Mouse (Mus musculus): ENCODE results near the gene Hacd4. TPM values are rescaled to one million over a fixed set of nuclear protein-coding genes. Genes with fewer than 3 reads are reported as not detected.

The Hacd4 gene
- polyA plus RNA-seq, 1 experiment from 2014 or later, result 16.7 TPM

GRCm38 (mm10) chr4:88439669-88440123 lies 968 bp upstream of the Hacd4 start:
- ATAC-seq (replicated peaks; ENCODE audit: low FRiP score, low TSS enrichment, low read depth) (no peak), DNase-seq (ENCODE audit: low spot score) (no peak)
- Histone ChIP-seq H3K27me3 (replicated peaks; ENCODE audit: control insufficient read depth, insufficient read depth, low read length) (no peaks in the 10 kb centered on the region), H3K4me3 (ENCODE audit: low read depth, low read length) (no peak overlapping the region), H3K36me3 (ENCODE audit: control insufficient read depth, insufficient read depth, low read length) (no peaks in the 10 kb centered on the region), H3K4me1 (replicated peaks; ENCODE audit: control insufficient read depth, insufficient read depth, low read length) (peaks cover 30% of the 10 kb centered on the region), H3K27ac (ENCODE audit: low read depth) (no peak overlapping the region), H3K4me2 (ENCODE audit: low read length) (no peak overlapping the region), H3K9me3 (ENCODE audit: control insufficient read depth, low read length) (no peaks in the 10 kb centered on the region), H3K9ac (ENCODE audit: low read length) (no peak overlapping the region)
- 71% methylated on average over 6 of the region's 6 CpGs for WGBS

- 10% methylated on average over 4 of the region's 4 CpGs for WGBS
- peak overlapping the region; percentile 57 for H3K9ac ChIP-seq (ENCODE audit: low read length)
- H3K4me3 ChIP-seq (ENCODE audit: low read depth, low read length), result peak overlapping the region; percentile 41
- DNase-seq (ENCODE audit: low spot score), result no peak
- H3K27me3 ChIP-seq (replicated peaks; ENCODE audit: control insufficient read depth, insufficient read depth, low read length), result no peaks in the 10 kb centered on the region
- no peaks in the 10 kb centered on the region for H3K9me3 ChIP-seq (ENCODE audit: control insufficient read depth, low read length)
- H3K36me3 ChIP-seq (ENCODE audit: control insufficient read depth, insufficient read depth, low read length), result no peaks in the 10 kb centered on the region
- H3K4me1 ChIP-seq (replicated peaks; ENCODE audit: control insufficient read depth, insufficient read depth, low read length), result peaks cover 30% of the 10 kb centered on the region
- H3K4me2 ChIP-seq (ENCODE audit: low read length), result peak overlapping the region; percentile 77
- ATAC-seq (replicated peaks; ENCODE audit: low FRiP score, low TSS enrichment, low read depth), result peak; percentile 22; the same call in 1 of the 2 replicates
- H3K27ac ChIP-seq (ENCODE audit: low read depth), result no peak overlapping the region
These were observed 232 bp upstream of the Hacd4 start for GRCm38 (mm10) chr4:88438990-88439329.

GRCm38 (mm10) chr4:88437917-88438316 lies 811 bp downstream of the Hacd4 start:
- Histone ChIP-seq H3K27me3 (replicated peaks; ENCODE audit: control insufficient read depth, insufficient read depth, low read length) (no peaks in the 10 kb centered on the region), H3K4me2 (ENCODE audit: low read length) (peak overlapping the region; percentile 77), H3K4me1 (replicated peaks; ENCODE audit: control insufficient read depth, insufficient read depth, low read length) (peaks cover 30% of the 10 kb centered on the region), H3K27ac (ENCODE audit: low read depth) (peak overlapping the region; percentile 62; the same call in 1 of the 2 replicates), H3K36me3 (ENCODE audit: control insufficient read depth, insufficient read depth, low read length) (no peaks in the 10 kb centered on the region), H3K4me3 (ENCODE audit: low read depth, low read length) (peak overlapping the region; percentile 41), H3K9me3 (ENCODE audit: control insufficient read depth, low read length) (no peaks in the 10 kb centered on the region), H3K9ac (ENCODE audit: low read length) (peak overlapping the region; percentile 57)
- WGBS, result 18% methylated on average over 2 of the region's 2 CpGs
- no peak for DNase-seq (ENCODE audit: low spot score)
- no peak for ATAC-seq (replicated peaks; ENCODE audit: low FRiP score, low TSS enrichment, low read depth)

- Histone ChIP-seq H3K4me1 (replicated peaks; ENCODE audit: control insufficient read depth, insufficient read depth, low read length) (peaks cover 30% of the 10 kb centered on the region), H3K27ac (ENCODE audit: low read depth) (0 out of 2 replicates have a peak overlapping the region, but pooled peaks have one; percentile 48), H3K27me3 (replicated peaks; ENCODE audit: control insufficient read depth, insufficient read depth, low read length) (no peaks in the 10 kb centered on the region), H3K4me2 (ENCODE audit: low read length) (peak overlapping the region; percentile 77; the same call in 1 of the 2 replicates), H3K9ac (ENCODE audit: low read length) (no peak overlapping the region), H3K9me3 (ENCODE audit: control insufficient read depth, low read length) (no peaks in the 10 kb centered on the region), H3K36me3 (ENCODE audit: control insufficient read depth, insufficient read depth, low read length) (no peaks in the 10 kb centered on the region), H3K4me3 (ENCODE audit: low read depth, low read length) (no peak overlapping the region)
- DNase-seq (ENCODE audit: low spot score) (no peak), ATAC-seq (replicated peaks; ENCODE audit: low FRiP score, low TSS enrichment, low read depth) (no peak)
- WGBS, result 30% methylated on average over 3 of the region's 3 CpGs
These were observed 1.6 kb downstream of the Hacd4 start for GRCm38 (mm10) chr4:88437166-88437565.

- Histone ChIP-seq H3K9ac (ENCODE audit: low read length) (no peak overlapping the region), H3K4me1 (replicated peaks; ENCODE audit: control insufficient read depth, insufficient read depth, low read length) (peaks cover 30% of the 10 kb centered on the region), H3K4me2 (ENCODE audit: low read length) (0 out of 2 replicates have a peak overlapping the region, but pooled peaks have one; percentile 1), H3K27me3 (replicated peaks; ENCODE audit: control insufficient read depth, insufficient read depth, low read length) (no peaks in the 10 kb centered on the region), H3K27ac (ENCODE audit: low read depth) (peak overlapping the region; percentile 48; the same call in 1 of the 2 replicates), H3K9me3 (ENCODE audit: control insufficient read depth, low read length) (no peaks in the 10 kb centered on the region), H3K36me3 (ENCODE audit: control insufficient read depth, insufficient read depth, low read length) (no peaks in the 10 kb centered on the region), H3K4me3 (ENCODE audit: low read depth, low read length) (no peak overlapping the region)
- ATAC-seq (replicated peaks; ENCODE audit: low FRiP score, low TSS enrichment, low read depth) (no peak), DNase-seq (ENCODE audit: low spot score) (no peak)
- 38% methylated on average over 6 of the region's 6 CpGs for WGBS
These were observed 2.0 kb downstream of the Hacd4 start for GRCm38 (mm10) chr4:88436593-88437165.

GRCm38 (mm10) chr4:88432412-88433024 lies 6.2 kb downstream of the Hacd4 start:
- WGBS, result 82% methylated on average over 8 of the region's 8 CpGs
- DNase-seq (ENCODE audit: low spot score), result no peak

GRCm38 (mm10) chr4:88427630-88428239 lies 11.0 kb downstream of the Hacd4 start:
- Histone ChIP-seq H3K4me1 (replicated peaks; ENCODE audit: control insufficient read depth, insufficient read depth, low read length) (no peaks in the 10 kb centered on the region), H3K9ac (ENCODE audit: low read length) (no peak overlapping the region), H3K4me3 (ENCODE audit: low read depth, low read length) (no peak overlapping the region), H3K27ac (ENCODE audit: low read depth) (peak overlapping the region; percentile 57; the same call in 1 of the 2 replicates), H3K9me3 (ENCODE audit: control insufficient read depth, low read length) (no peaks in the 10 kb centered on the region), H3K27me3 (replicated peaks; ENCODE audit: control insufficient read depth, insufficient read depth, low read length) (no peaks in the 10 kb centered on the region), H3K36me3 (ENCODE audit: control insufficient read depth, insufficient read depth, low read length) (peaks cover 2% of the 10 kb centered on the region; the same call in 1 of the 2 replicates), H3K4me2 (ENCODE audit: low read length) (no peak overlapping the region)
- ATAC-seq (replicated peaks; ENCODE audit: low FRiP score, low TSS enrichment, low read depth) (no peak), DNase-seq (ENCODE audit: low spot score) (no peak)
- 73% methylated on average over 2 of the region's 2 CpGs for WGBS

More at GRCm38 (mm10) chr4:88432412-88433024, 6.2 kb downstream of the Hacd4 start:
- Histone ChIP-seq H3K9me3 (ENCODE audit: control insufficient read depth, low read length) (no peaks in the 10 kb centered on the region), H3K27me3 (replicated peaks; ENCODE audit: control insufficient read depth, insufficient read depth, low read length) (no peaks in the 10 kb centered on the region), H3K4me1 (replicated peaks; ENCODE audit: control insufficient read depth, insufficient read depth, low read length) (peaks cover 14% of the 10 kb centered on the region), H3K4me2 (ENCODE audit: low read length) (no peak overlapping the region), H3K9ac (ENCODE audit: low read length) (no peak overlapping the region), H3K27ac (ENCODE audit: low read depth) (no peak overlapping the region), H3K4me3 (ENCODE audit: low read depth, low read length) (no peak overlapping the region), H3K36me3 (ENCODE audit: control insufficient read depth, insufficient read depth, low read length) (no peaks in the 10 kb centered on the region)
- no peak for ATAC-seq (replicated peaks; ENCODE audit: low FRiP score, low TSS enrichment, low read depth)

GRCm38 (mm10) chr4:88424563-88424962 lies 14.2 kb downstream of the Hacd4 start:
- Histone ChIP-seq H3K36me3 (ENCODE audit: control insufficient read depth, insufficient read depth, low read length) (peaks cover 10% of the 10 kb centered on the region), H3K4me1 (replicated peaks; ENCODE audit: control insufficient read depth, insufficient read depth, low read length) (no peaks in the 10 kb centered on the region), H3K27me3 (replicated peaks; ENCODE audit: control insufficient read depth, insufficient read depth, low read length) (no peaks in the 10 kb centered on the region), H3K9me3 (ENCODE audit: control insufficient read depth, low read length) (no peaks in the 10 kb centered on the region), H3K9ac (ENCODE audit: low read length) (no peak overlapping the region), H3K27ac (ENCODE audit: low read depth) (no peak overlapping the region), H3K4me3 (ENCODE audit: low read depth, low read length) (no peak overlapping the region), H3K4me2 (ENCODE audit: low read length) (no peak overlapping the region)
- DNase-seq (ENCODE audit: low spot score) (no peak), ATAC-seq (replicated peaks; ENCODE audit: low FRiP score, low TSS enrichment, low read depth) (no peak)
